Mouse (Mus musculus) forebrain, embryonic 16.5 days (tissue): Measurements from ENCODE around the gene Trex2. TPM values are rescaled to one million over a fixed set of nuclear protein-coding genes. Genes with fewer than 3 reads are reported as not detected.
"Not testable (repeated sequence)": the region's sequence is repeated elsewhere in the genome, so short reads cannot be mapped to it uniquely, and the experiment has no call there.

Experiments
- ATAC-seq: fragments of 200-750 bp; cut with Nextera tagmentation; 2 replicates; pipeline ENCODE4 v1.8.0; 2017; ENCODE audit warnings: mild to moderate bottlenecking, moderate library complexity
- H3K27ac ChIP-seq: fragments of 300-500 bp; sonication (generic); 2 replicates; pipeline ENCODE4 v1.5.1; 2014; ENCODE audit warnings: low read length, control low read depth
- H3K27me3 ChIP-seq: fragments of 300-500 bp; sonication (generic); replicated peaks from 2 replicates; pipeline ENCODE4 v1.6.1; 2014; ENCODE audit warnings: low read length; ENCODE audit not compliant: control insufficient read depth, insufficient read depth
- H3K36me3 ChIP-seq: fragments of 300-500 bp; sonication (generic); 2 replicates; pipeline ENCODE4 v1.6.1; 2014; ENCODE audit not compliant: control insufficient read depth, insufficient read depth
- H3K4me1 ChIP-seq: fragments of 300-500 bp; sonication (generic); replicated peaks from 2 replicates; pipeline ENCODE4 v1.6.1; 2014; ENCODE audit warnings: low read length; ENCODE audit not compliant: control insufficient read depth, insufficient read depth
- H3K4me2 ChIP-seq: fragments of 300-500 bp; sonication (generic); 2 replicates; pipeline ENCODE4 v1.6.1; 2014; ENCODE audit warnings: mild to moderate bottlenecking, low read length, control low read depth
- H3K4me3 ChIP-seq: fragments of 300-500 bp; sonication (generic); replicated peaks from 2 replicates; pipeline ENCODE4 v1.5.1; 2014; ENCODE audit warnings: mild to moderate bottlenecking, low read length, control low read depth
- H3K9ac ChIP-seq: fragments of 300-500 bp; sonication (generic); replicated peaks from 2 replicates; pipeline ENCODE4 v1.6.1; 2014; ENCODE audit warnings: low read depth, low read length, control low read depth
- H3K9me3 ChIP-seq: fragments of 300-500 bp; sonication (generic); 2 replicates; pipeline ENCODE4 v1.6.1; 2016; ENCODE audit warnings: low read length; ENCODE audit not compliant: control insufficient read depth
- whole genome bisulfite sequencing: fragments of 180-500 bp; shearing (Covaris S2); extraction: QIAGEN DNeasy Blood & Tissue Kit; methylation state at CpG from one replicate; pipeline ENCODE4 v1.1.7; 2014; 5-methylcytosine and 5-hydroxymethylcytosine counted together
- polyA plus RNA-seq: library from polyadenylated mRNA; unstranded; fragments of >200 nt; fragmentation: Nextera tagmentation; extraction: Ambion mirVana; gene quantifications from 2 replicates; pipeline ENCODE4 v1.2.1, GENCODE M21; 2015

The Trex2 gene
- polyA plus RNA-seq, 1 experiment from 2014 or later = not detected

GRCm38 (mm10) chrX:73451949-73452348 lies 16.8 kb upstream of the Trex2 start:
- H3K9me3 ChIP-seq = no peaks in the 10 kb centered on the region
- H3K9ac ChIP-seq = no peak overlapping the region
- H3K4me3 ChIP-seq = no peak overlapping the region
- 18% methylated on average over 2 of the region's 2 CpGs for WGBS
- no peak overlapping the region for H3K4me2 ChIP-seq
- no peaks in the 10 kb centered on the region for H3K27me3 ChIP-seq
- ATAC-seq = 0 out of 2 replicates have a peak, but pooled peaks have one; percentile 38
- H3K4me1 ChIP-seq = no peaks in the 10 kb centered on the region
- no peak overlapping the region for H3K27ac ChIP-seq
- no peaks in the 10 kb centered on the region for H3K36me3 ChIP-seq

DNA sequence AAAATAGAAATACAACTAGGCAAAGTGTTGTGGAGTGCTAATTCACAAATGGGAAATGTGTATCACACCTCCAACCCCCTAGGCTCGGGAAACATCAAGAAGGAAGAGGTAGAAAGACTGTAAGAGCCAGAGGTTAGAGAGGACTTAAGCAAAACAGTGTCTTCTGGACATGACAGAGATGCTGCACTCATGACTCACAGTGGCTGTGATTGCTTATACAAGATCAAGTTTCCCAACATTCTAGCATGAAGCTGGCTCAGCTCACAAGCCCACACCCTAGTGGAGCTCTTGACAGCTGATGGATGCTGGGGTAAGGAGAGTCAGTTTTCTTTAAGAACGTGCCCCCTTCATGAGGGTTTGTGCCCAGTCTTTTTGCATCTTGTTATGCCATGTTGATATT lies 6.3 kb upstream of the Trex2 start:
- Histone ChIP-seq H3K9ac (no peak overlapping the region), H3K4me2 (no peak overlapping the region), H3K27ac (no peak overlapping the region), H3K4me1 (no peaks in the 10 kb centered on the region), H3K4me3 (no peak overlapping the region), H3K27me3 (no peaks in the 10 kb centered on the region), H3K9me3 (no peaks in the 10 kb centered on the region), H3K36me3 (no peaks in the 10 kb centered on the region)
- 63% methylated on average over 2 of the region's 2 CpGs for WGBS
- ATAC-seq = no peak

GRCm38 (mm10) chrX:73432850-73433249 lies 2.3 kb downstream of the Trex2 start:
- no peak overlapping the region for H3K4me3 ChIP-seq
- H3K36me3 ChIP-seq = no peaks in the 10 kb centered on the region
- 74% methylated on average over 5 of the region's 5 CpGs for WGBS
- no peak overlapping the region for H3K27ac ChIP-seq
- no peak overlapping the region for H3K9ac ChIP-seq
- H3K4me2 ChIP-seq = no peak overlapping the region
- no peaks in the 10 kb centered on the region for H3K9me3 ChIP-seq
- H3K4me1 ChIP-seq = no peaks in the 10 kb centered on the region
- ATAC-seq = no peak
- no peaks in the 10 kb centered on the region for H3K27me3 ChIP-seq

DNA sequence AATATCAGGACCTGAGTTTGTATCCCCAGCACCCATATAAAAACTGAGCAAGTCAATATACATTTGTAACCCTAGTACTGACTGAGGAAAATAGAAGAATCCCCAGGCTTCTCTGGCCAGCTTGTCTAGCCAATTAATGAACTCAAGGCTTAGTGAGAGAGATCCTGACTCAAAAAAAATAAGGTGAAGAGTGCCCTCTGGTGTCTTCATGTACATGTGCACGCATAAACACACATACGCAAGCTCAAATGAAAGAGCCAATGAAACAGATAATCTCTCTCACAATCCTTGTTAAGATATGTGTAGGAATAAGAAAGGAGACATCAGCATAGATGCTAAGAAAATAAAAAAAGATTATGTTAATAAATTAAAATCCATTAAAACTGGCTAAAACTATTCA lies 5.1 kb downstream of the Trex2 start:
- 77% methylated on average over 2 of the region's 2 CpGs for WGBS
- no peak for ATAC-seq
- H3K4me1 ChIP-seq = no peaks in the 10 kb centered on the region
- no peaks in the 10 kb centered on the region for H3K9me3 ChIP-seq
- H3K4me3 ChIP-seq = no peak overlapping the region
- no peak overlapping the region for H3K27ac ChIP-seq
- H3K9ac ChIP-seq = no peak overlapping the region
- no peaks in the 10 kb centered on the region for H3K27me3 ChIP-seq
- no peaks in the 10 kb centered on the region for H3K36me3 ChIP-seq
- no peak overlapping the region for H3K4me2 ChIP-seq

GRCm38 (mm10) chrX:73412767-73413166 lies 22.4 kb downstream of the Trex2 start:
- Histone ChIP-seq H3K4me3 (no peak overlapping the region), H3K27ac (no peak overlapping the region), H3K36me3 (no peaks in the 10 kb centered on the region), H3K9ac (no peak overlapping the region), H3K9me3 (no peaks in the 10 kb centered on the region), H3K27me3 (no peaks in the 10 kb centered on the region), H3K4me2 (no peak overlapping the region), H3K4me1 (no peaks in the 10 kb centered on the region)
- WGBS = 39% methylated on average over 1 of the region's 1 CpGs
- no peak for ATAC-seq

DNA sequence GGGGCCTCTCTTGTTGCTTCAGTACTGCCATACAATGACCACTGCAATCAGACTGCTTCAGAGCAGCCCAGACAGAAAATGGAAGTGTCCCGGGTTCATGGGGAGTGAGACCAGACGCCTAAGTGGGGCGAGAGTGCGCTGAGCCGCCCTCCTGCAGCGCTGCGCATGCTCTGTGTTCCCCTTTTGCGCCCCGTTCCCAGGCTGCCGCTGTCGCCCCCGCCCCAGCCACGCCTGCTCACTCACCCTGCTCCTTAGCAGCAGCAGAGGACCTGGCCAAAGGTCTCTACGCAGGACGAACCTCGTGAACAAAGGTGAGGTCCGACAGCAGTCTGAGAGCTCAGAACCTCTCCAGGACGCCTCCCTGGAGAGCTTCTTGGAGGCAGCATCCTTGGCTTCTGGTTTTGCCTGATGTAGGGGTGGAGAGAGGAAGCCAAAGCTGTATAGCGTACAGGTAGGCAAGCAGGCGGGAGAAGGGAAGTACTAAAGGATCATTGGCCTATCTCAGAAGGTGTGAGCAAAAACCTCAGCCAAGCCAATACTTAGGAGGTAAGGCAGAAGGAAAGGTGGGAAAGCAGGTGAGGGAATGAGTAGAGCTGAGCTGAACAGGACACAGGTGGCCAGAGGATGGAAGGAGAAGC lies 24.1 kb downstream of the Trex2 start, which contains the start of gene Zfp92:
TSS of gene Zfp92 (plus strand) at position 217 of the 638 bp plus-strand sequence.
- Histone ChIP-seq H3K4me1 (no peaks in the 10 kb centered on the region), H3K36me3 (no peaks in the 10 kb centered on the region), H3K9ac (peak within 1 kb of the TSS; percentile 29; the same call in 1 of the 2 replicates), H3K27ac (no peak within 1 kb of the TSS), H3K4me3 (peak within 1 kb of the TSS; percentile 36), H3K9me3 (no peaks in the 10 kb centered on the region), H3K4me2 (peak within 1 kb of the TSS; percentile 49), H3K27me3 (no peaks in the 10 kb centered on the region)
- ATAC-seq = no peak
- 24% methylated on average over 20 of the region's 20 CpGs for WGBS

DNA sequence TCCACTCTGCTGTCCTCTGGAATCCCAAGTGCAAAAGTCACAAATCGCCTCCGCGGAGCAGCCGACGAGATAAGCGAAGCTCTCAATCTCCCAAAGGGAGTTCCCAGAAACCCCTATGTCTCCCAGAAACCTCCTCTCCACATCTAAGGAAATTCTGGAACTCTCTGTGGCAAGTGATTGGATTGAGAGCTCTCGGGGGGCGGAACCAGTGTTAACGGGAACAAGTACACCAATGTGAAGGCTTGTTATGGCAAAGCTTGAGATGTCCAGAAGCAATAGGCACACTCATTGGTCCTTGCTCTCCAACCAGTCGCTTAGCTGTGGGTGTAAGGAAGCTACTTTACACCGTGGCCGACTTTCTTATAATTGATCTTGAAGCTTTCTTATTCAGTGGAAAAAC lies 33.5 kb downstream of the Trex2 start:
- Histone ChIP-seq H3K9me3 (no peaks in the 10 kb centered on the region), H3K4me2 (no peak overlapping the region), H3K36me3 (no peaks in the 10 kb centered on the region), H3K9ac (no peak overlapping the region), H3K27ac (no peak overlapping the region), H3K4me3 (no peak overlapping the region), H3K4me1 (no peaks in the 10 kb centered on the region), H3K27me3 (no peaks in the 10 kb centered on the region)
- no peak for ATAC-seq
- WGBS = 93% methylated on average over 12 of the region's 12 CpGs

GRCm38 (mm10) chrX:73400951-73401350 lies 34.2 kb downstream of the Trex2 start:
- WGBS = 91% methylated on average over 20 of the region's 20 CpGs
- H3K27me3 ChIP-seq = no peaks in the 10 kb centered on the region
- H3K9ac ChIP-seq = no peak overlapping the region
- H3K4me2 ChIP-seq = no peak overlapping the region
- no peaks in the 10 kb centered on the region for H3K4me1 ChIP-seq
- no peak for ATAC-seq
- H3K4me3 ChIP-seq = no peak overlapping the region
- no peaks in the 10 kb centered on the region for H3K9me3 ChIP-seq
- no peak overlapping the region for H3K27ac ChIP-seq
- no peaks in the 10 kb centered on the region for H3K36me3 ChIP-seq

GRCm38 (mm10) chrX:73398636-73399035 lies 36.5 kb downstream of the Trex2 start, which contains the start of gene Gm18336:
Gene Gm18336 (minus strand): TSS chrX:73398736.
- not testable (repeated sequence) for H3K4me3 ChIP-seq, H3K4me2 ChIP-seq, H3K4me1 ChIP-seq, H3K27ac ChIP-seq, H3K36me3 ChIP-seq, H3K9me3 ChIP-seq, ATAC-seq, H3K27me3 ChIP-seq, H3K9ac ChIP-seq
- 57% methylated on average over 1 of the region's 2 CpGs for WGBS

- ATAC-seq = no peak
- no peaks in the 10 kb centered on the region for H3K27me3 ChIP-seq
- no peaks in the 10 kb centered on the region for H3K36me3 ChIP-seq
- 85% methylated on average over 1 of the region's 1 CpGs for WGBS
- H3K4me1 ChIP-seq = no peaks in the 10 kb centered on the region
- H3K4me3 ChIP-seq = no peak overlapping the region
- no peak overlapping the region for H3K4me2 ChIP-seq
- no peak overlapping the region for H3K27ac ChIP-seq
- no peak overlapping the region for H3K9ac ChIP-seq
- no peaks in the 10 kb centered on the region for H3K9me3 ChIP-seq
Measured at GRCm38 (mm10) chrX:73396446-73396845, 38.7 kb downstream of the Trex2 start.
